Mouse (Mus musculus): ENCODE measurements at regions not wholly inside any gene's neighbourhood (a gene's known extent, or its start where the extent isn't known, plus 50 kb on each side); places are given as distances from the start of the nearest gene placed in this dataset.

GRCm38 (mm10) chr14:47805771-47806535 is 157.7 kb downstream of the Ktn1 start:
- Histone ChIP-seq H3K4me1 (ENCODE audit: control insufficient read depth in 2 of 2, insufficient read depth in 2 of 2, low read length in 2 of 2, poor library complexity in 1 of 2) (no peaks in the 10 kb centered on the region), H3K9me3 (ENCODE audit: control insufficient read depth, insufficient read depth, low read depth, low read length) (no peaks in the 10 kb centered on the region), H3K36me3 (ENCODE audit: control insufficient read depth, insufficient read depth, low read length, poor library complexity, severe bottlenecking) (no peaks in the 10 kb centered on the region), H3K4me3 (ENCODE audit: insufficient read depth in 1 of 2, low read depth in 1 of 2, low read length in 2 of 2, poor library complexity in 1 of 2, severe bottlenecking in 1 of 2) (no peak overlapping the region), H3K9ac (ENCODE audit: insufficient read depth, low read depth, low read length, poor library complexity, severe bottlenecking) (no peak overlapping the region), H3K27ac (ENCODE audit: insufficient read depth, low read depth, low read length, poor library complexity, severe bottlenecking) (no peak overlapping the region)
- in situ Hi-C loops (cut with MboI; ENCODE audit: low sequenced_read_pairs in 2 of 2, unreplicated experiment in 2 of 2), result no loop called here
- TF ChIP-seq ZNF384 (IDR thresholded peaks at IDR 0.05; ENCODE audit: low read depth, low read length) (no peak), ZC3H11A (IDR thresholded peaks at IDR 0.05; ENCODE audit: borderline replicate concordance, low read depth, low read length) (no peak), CHD2 (IDR thresholded peaks at IDR 0.05; ENCODE audit: low read depth, low read length) (no peak), MAFK (IDR thresholded peaks at IDR 0.05; ENCODE audit: insufficient read depth, low read depth, low read length) (no peak), HCFC1 (IDR thresholded peaks at IDR 0.05; ENCODE audit: borderline replicate concordance, insufficient read depth, low read length) (no peak)
- no peak for DNase-seq (ENCODE audit: low read depth, low spot score)

GRCm38 (mm10) chr14:47808097-47808910 is 160.1 kb downstream of the Ktn1 start:
- in situ Hi-C loops (cut with MboI; ENCODE audit: low sequenced_read_pairs in 2 of 2, unreplicated experiment in 2 of 2), result no loop called here
- H3K27ac ChIP-seq (ENCODE audit: insufficient read depth, low read depth, low read length, poor library complexity, severe bottlenecking), result no peak overlapping the region
- no peak overlapping the region for H3K9ac ChIP-seq (ENCODE audit: insufficient read depth, low read depth, low read length, poor library complexity, severe bottlenecking)
- TF ChIP-seq MAFK (IDR thresholded peaks at IDR 0.05; ENCODE audit: insufficient read depth, low read depth, low read length) (no peak), ZNF384 (IDR thresholded peaks at IDR 0.05; ENCODE audit: low read depth, low read length) (no peak), ZC3H11A (IDR thresholded peaks at IDR 0.05; ENCODE audit: borderline replicate concordance, low read depth, low read length) (no peak), HCFC1 (IDR thresholded peaks at IDR 0.05; ENCODE audit: borderline replicate concordance, insufficient read depth, low read length) (no peak), CHD2 (IDR thresholded peaks at IDR 0.05; ENCODE audit: low read depth, low read length) (no peak)
- DNase-seq (ENCODE audit: low read depth, low spot score), result no peak
- H3K36me3 ChIP-seq (ENCODE audit: control insufficient read depth, insufficient read depth, low read length, poor library complexity, severe bottlenecking), result no peaks in the 10 kb centered on the region
- H3K4me1 ChIP-seq (ENCODE audit: control insufficient read depth in 2 of 2, insufficient read depth in 2 of 2, low read length in 2 of 2, poor library complexity in 1 of 2), result no peaks in the 10 kb centered on the region
- H3K4me3 ChIP-seq (ENCODE audit: insufficient read depth in 1 of 2, low read depth in 1 of 2, low read length in 2 of 2, poor library complexity in 1 of 2, severe bottlenecking in 1 of 2), result no peak overlapping the region
- no peaks in the 10 kb centered on the region for H3K9me3 ChIP-seq (ENCODE audit: control insufficient read depth, insufficient read depth, low read depth, low read length)

- H3K9ac ChIP-seq (ENCODE audit: insufficient read depth, low read depth, low read length, poor library complexity, severe bottlenecking), result no peak overlapping the region
- DNase-seq (ENCODE audit: low read depth, low spot score), result no peak
- H3K27ac ChIP-seq (ENCODE audit: insufficient read depth, low read depth, low read length, poor library complexity, severe bottlenecking), result no peak overlapping the region
- in situ Hi-C loops (cut with MboI; ENCODE audit: low sequenced_read_pairs in 2 of 2, unreplicated experiment in 2 of 2), result no loop called here
- no peaks in the 10 kb centered on the region for H3K36me3 ChIP-seq (ENCODE audit: control insufficient read depth, insufficient read depth, low read length, poor library complexity, severe bottlenecking)
- no peaks in the 10 kb centered on the region for H3K9me3 ChIP-seq (ENCODE audit: control insufficient read depth, insufficient read depth, low read depth, low read length)
- peaks cover 2% of the 10 kb centered on the region in 2 experiments; a peak in 1 of 4 replicates for H3K4me1 ChIP-seq (ENCODE audit: control insufficient read depth in 2 of 2, insufficient read depth in 2 of 2, low read length in 2 of 2, poor library complexity in 1 of 2)
- no peak overlapping the region for H3K4me3 ChIP-seq (ENCODE audit: insufficient read depth in 1 of 2, low read depth in 1 of 2, low read length in 2 of 2, poor library complexity in 1 of 2, severe bottlenecking in 1 of 2)
- TF ChIP-seq CHD2 (IDR thresholded peaks at IDR 0.05; ENCODE audit: low read depth, low read length), result no peak
- no peak for TF ChIP-seq HCFC1 (IDR thresholded peaks at IDR 0.05; ENCODE audit: borderline replicate concordance, insufficient read depth, low read length)
- TF ChIP-seq MAFK (IDR thresholded peaks at IDR 0.05; ENCODE audit: insufficient read depth, low read depth, low read length), result no peak
- no peak for TF ChIP-seq ZC3H11A (IDR thresholded peaks at IDR 0.05; ENCODE audit: borderline replicate concordance, low read depth, low read length)
- TF ChIP-seq ZNF384 (IDR thresholded peaks at IDR 0.05; ENCODE audit: low read depth, low read length), result no peak
Observed at GRCm38 (mm10) chr14:47818224-47818623, 170.0 kb downstream of the Ktn1 start.

- H3K4me1 ChIP-seq (ENCODE audit: control insufficient read depth in 2 of 2, insufficient read depth in 2 of 2, low read length in 2 of 2, poor library complexity in 1 of 2), result peaks cover 2% of the 10 kb centered on the region in 2 experiments; a peak in 1 of 4 replicates
- H3K36me3 ChIP-seq (ENCODE audit: control insufficient read depth, insufficient read depth, low read length, poor library complexity, severe bottlenecking), result no peaks in the 10 kb centered on the region
- no peak overlapping the region for H3K9ac ChIP-seq (ENCODE audit: insufficient read depth, low read depth, low read length, poor library complexity, severe bottlenecking)
- TF ChIP-seq HCFC1 (IDR thresholded peaks at IDR 0.05; ENCODE audit: borderline replicate concordance, insufficient read depth, low read length) (no peak), ZC3H11A (IDR thresholded peaks at IDR 0.05; ENCODE audit: borderline replicate concordance, low read depth, low read length) (no peak), CHD2 (IDR thresholded peaks at IDR 0.05; ENCODE audit: low read depth, low read length) (no peak), ZNF384 (IDR thresholded peaks at IDR 0.05; ENCODE audit: low read depth, low read length) (no peak)
- H3K9me3 ChIP-seq (ENCODE audit: control insufficient read depth, insufficient read depth, low read depth, low read length), result no peaks in the 10 kb centered on the region
- DNase-seq (ENCODE audit: low read depth, low spot score), result no peak
- no peak overlapping the region for H3K4me3 ChIP-seq (ENCODE audit: insufficient read depth in 1 of 2, low read depth in 1 of 2, low read length in 2 of 2, poor library complexity in 1 of 2, severe bottlenecking in 1 of 2)
- H3K27ac ChIP-seq (ENCODE audit: insufficient read depth, low read depth, low read length, poor library complexity, severe bottlenecking), result no peak overlapping the region
- in situ Hi-C loops (cut with MboI; ENCODE audit: low sequenced_read_pairs in 2 of 2, unreplicated experiment in 2 of 2), result no loop called here
Observed at GRCm38 (mm10) chr14:47818641-47819040, 170.4 kb downstream of the Ktn1 start.

Data from ES-E14 (cell line).